Mouse (Mus musculus) hindbrain, embryonic 11.5 days (tissue): Measurements from ENCODE around the gene Rnf141. TPM values are rescaled to one million over a fixed set of nuclear protein-coding genes. Genes with fewer than 3 reads are reported as not detected.

Source experiments
- ATAC-seq: fragments of 200-750 bp; cut with Nextera tagmentation; 2 replicates; pipeline ENCODE4 v1.8.0; 2017; ENCODE audit warnings: mild to moderate bottlenecking, moderate TSS enrichment, moderate library complexity; ENCODE audit not compliant: low FRiP score
- DNase-seq: peaks from one replicate; pipeline ENCODE4 v3.0.0-alpha.2; 2015; ENCODE audit warnings: low spot score
- H3K27ac ChIP-seq: fragments of 300-500 bp; sonication (generic); 2 replicates; pipeline ENCODE4 v1.5.1; 2014; ENCODE audit warnings: mild to moderate bottlenecking, low read depth, low read length
- H3K27me3 ChIP-seq: fragments of 300-500 bp; sonication (generic); 2 replicates; pipeline ENCODE4 v1.6.1; 2014; ENCODE audit warnings: mild to moderate bottlenecking, low read length, moderate library complexity, mixed read lengths; ENCODE audit not compliant: control insufficient read depth, insufficient read depth
- H3K36me3 ChIP-seq: fragments of 300-500 bp; sonication (generic); 2 replicates; pipeline ENCODE4 v1.6.1; 2014; ENCODE audit warnings: mild to moderate bottlenecking, low read length, moderate library complexity, mixed read lengths; ENCODE audit not compliant: control insufficient read depth, insufficient read depth
- H3K4me1 ChIP-seq: fragments of 300-500 bp; sonication (generic); replicated peaks from 2 replicates; pipeline ENCODE4 v1.6.1; 2014; ENCODE audit warnings: low read length, mixed read lengths; ENCODE audit not compliant: control insufficient read depth, insufficient read depth
- H3K4me2 ChIP-seq: fragments of 300-500 bp; sonication (generic); replicated peaks from 2 replicates; pipeline ENCODE4 v1.6.1; 2014; ENCODE audit warnings: mild to moderate bottlenecking, low read depth, low read length
- H3K4me3 ChIP-seq: fragments of 300-500 bp; sonication (generic); 2 replicates; pipeline ENCODE4 v1.5.1; 2014; ENCODE audit warnings: low read depth, low read length
- H3K9ac ChIP-seq: fragments of 300-500 bp; sonication (generic); 2 replicates; pipeline ENCODE4 v1.6.1; 2014; ENCODE audit warnings: low read depth, low read length
- H3K9me3 ChIP-seq: fragments of 300-500 bp; sonication (generic); 2 replicates; pipeline ENCODE4 v1.6.1; 2016; ENCODE audit warnings: low read length; ENCODE audit not compliant: control insufficient read depth
- WGBS: fragments of 180-500 bp; shearing (Covaris S2); extraction: QIAGEN DNeasy Blood & Tissue Kit; methylation state at CpG from one replicate; pipeline ENCODE4 v1.1.7; 2014; 5-methylcytosine and 5-hydroxymethylcytosine counted together
- polyA plus RNA-seq: library from polyadenylated mRNA; unstranded; fragments of >200 nt; fragmentation: Nextera tagmentation; extraction: Ambion mirVana; gene quantifications from 2 replicates; pipeline ENCODE4 v1.2.1, GENCODE M21; 2014

Rnf141 gene
- polyA plus RNA-seq, 1 experiment from 2014 or later = 28.2 TPM

DNA sequence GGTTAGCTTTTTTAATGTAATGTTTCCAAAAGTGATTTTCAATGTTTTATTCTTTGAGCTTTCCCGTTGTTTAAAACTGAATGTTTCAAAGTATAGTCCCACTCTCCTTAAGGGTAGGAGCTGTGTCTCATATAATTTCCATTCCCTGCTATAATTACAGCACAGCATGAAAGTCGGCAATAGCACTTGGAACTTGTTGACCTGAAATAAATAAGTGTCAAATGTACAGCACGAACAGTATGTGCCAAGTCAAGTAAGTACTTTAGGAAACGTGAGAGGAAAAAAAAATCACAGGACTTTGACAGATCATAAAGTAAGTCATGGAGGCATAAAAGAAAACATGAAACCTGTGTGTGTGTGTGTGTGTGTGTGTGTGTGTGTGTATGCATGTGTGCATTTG is 22.2 kb downstream of the Rnf141 start:
- Histone ChIP-seq H3K27me3 (no peaks in the 10 kb centered on the region), H3K9ac (no peak overlapping the region), H3K9me3 (no peaks in the 10 kb centered on the region), H3K4me2 (no peak overlapping the region), H3K27ac (no peak overlapping the region), H3K36me3 (no peaks in the 10 kb centered on the region), H3K4me1 (no peaks in the 10 kb centered on the region), H3K4me3 (no peak overlapping the region)
- WGBS = 74% methylated on average over 4 of the region's 4 CpGs
- DNase-seq (no peak), ATAC-seq (no peak)

DNA sequence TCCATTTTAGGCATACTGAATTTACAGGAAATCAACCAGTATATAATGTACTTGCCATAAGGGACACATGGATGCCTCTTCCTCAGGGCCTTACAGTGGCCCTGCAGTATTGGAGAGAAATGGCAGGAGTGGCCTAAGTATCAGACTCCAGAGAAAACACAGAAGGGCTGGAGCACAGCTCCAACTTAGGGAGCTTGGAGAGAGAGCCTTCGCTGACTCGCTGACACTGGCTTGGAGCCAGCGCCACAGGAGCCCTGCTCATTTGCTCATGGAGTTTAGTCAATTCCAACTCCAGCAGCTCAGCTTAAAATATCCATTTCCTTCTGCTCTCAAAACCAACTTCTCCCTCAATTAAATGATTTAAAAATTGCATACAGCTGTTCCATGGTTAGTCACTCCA is 22.6 kb downstream of the Rnf141 start:
- Histone ChIP-seq H3K4me2 (no peak overlapping the region), H3K4me3 (no peak overlapping the region), H3K27me3 (no peaks in the 10 kb centered on the region), H3K9me3 (no peaks in the 10 kb centered on the region), H3K27ac (no peak overlapping the region), H3K4me1 (no peaks in the 10 kb centered on the region), H3K9ac (no peak overlapping the region), H3K36me3 (no peaks in the 10 kb centered on the region)
- no peak for DNase-seq
- WGBS = 75% methylated on average over 3 of the region's 3 CpGs
- no peak for ATAC-seq

- Histone ChIP-seq H3K4me2 (no peak overlapping the region), H3K36me3 (no peaks in the 10 kb centered on the region), H3K4me3 (no peak overlapping the region), H3K27ac (no peak overlapping the region), H3K9ac (no peak overlapping the region), H3K9me3 (no peaks in the 10 kb centered on the region), H3K27me3 (no peaks in the 10 kb centered on the region), H3K4me1 (no peaks in the 10 kb centered on the region)
- DNase-seq = no peak
- peak; percentile 70; the same call in 1 of the 2 replicates for ATAC-seq
- 18% methylated on average over 5 of the region's 5 CpGs for WGBS
These were observed 23.2 kb downstream of the Rnf141 start for GRCm38 (mm10) chr7:110821068-110821467.

- no peak for ATAC-seq
- 88% methylated on average over 11 of the region's 11 CpGs for WGBS
- no peak for DNase-seq
- Histone ChIP-seq H3K36me3 (no peaks in the 10 kb centered on the region), H3K4me1 (no peaks in the 10 kb centered on the region), H3K4me2 (no peak overlapping the region), H3K4me3 (no peak overlapping the region), H3K9me3 (no peaks in the 10 kb centered on the region), H3K27me3 (no peaks in the 10 kb centered on the region), H3K9ac (no peak overlapping the region), H3K27ac (no peak overlapping the region)
These were observed 25.4 kb downstream of the Rnf141 start for GRCm38 (mm10) chr7:110818787-110819350.

- no peak for ATAC-seq
These were observed 26.1 kb downstream of the Rnf141 start for GRCm38 (mm10) chr7:110818206-110818605.

DNA sequence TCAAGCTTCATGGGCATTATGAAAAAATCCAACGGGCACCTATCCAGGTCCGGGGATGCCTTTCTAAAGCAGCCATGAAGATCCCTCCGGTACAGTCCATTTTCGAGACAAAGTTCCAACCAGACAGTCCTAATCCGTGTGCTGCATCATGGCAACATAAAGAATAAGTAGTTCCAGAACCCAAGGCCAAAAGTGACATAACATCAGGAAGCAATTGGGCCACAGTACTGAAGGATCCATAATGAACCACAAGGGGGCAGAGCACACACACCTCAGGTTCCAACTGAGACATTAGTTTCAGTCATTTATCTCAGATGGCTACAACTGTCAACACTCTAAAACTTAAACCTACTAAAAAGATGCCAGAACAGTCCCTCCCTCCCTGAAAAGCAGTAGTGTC is 28.2 kb downstream of the Rnf141 start:
- ATAC-seq (no peak), DNase-seq (peak; percentile 70)
- H3K27ac ChIP-seq = no peak overlapping the region
- WGBS = 70% methylated on average over 5 of the region's 5 CpGs
- H3K36me3 ChIP-seq = 0 out of 2 replicates have a peak, but pooled peaks cover 2% of the 10 kb centered on the region
- H3K27me3 ChIP-seq = no peaks in the 10 kb centered on the region
- no peaks in the 10 kb centered on the region for H3K4me1 ChIP-seq
- H3K4me2 ChIP-seq = no peak overlapping the region
- H3K9ac ChIP-seq = no peak overlapping the region
- H3K9me3 ChIP-seq = no peaks in the 10 kb centered on the region
- no peak overlapping the region for H3K4me3 ChIP-seq

More at GRCm38 (mm10) chr7:110818206-110818605, 26.1 kb downstream of the Rnf141 start:
- H3K4me1 ChIP-seq = no peaks in the 10 kb centered on the region
- 85% methylated on average over 6 of the region's 6 CpGs for WGBS
- no peak overlapping the region for H3K27ac ChIP-seq
- no peak overlapping the region for H3K9ac ChIP-seq
- H3K36me3 ChIP-seq = no peaks in the 10 kb centered on the region
- H3K9me3 ChIP-seq = no peaks in the 10 kb centered on the region
- DNase-seq = no peak
- no peaks in the 10 kb centered on the region for H3K27me3 ChIP-seq
- H3K4me3 ChIP-seq = no peak overlapping the region
- no peak overlapping the region for H3K4me2 ChIP-seq

- ATAC-seq = no peak
- Histone ChIP-seq H3K4me3 (no peak overlapping the region), H3K36me3 (0 out of 2 replicates have a peak, but pooled peaks cover 2% of the 10 kb centered on the region), H3K9me3 (no peaks in the 10 kb centered on the region), H3K4me2 (no peak overlapping the region), H3K4me1 (no peaks in the 10 kb centered on the region), H3K27ac (no peak overlapping the region), H3K27me3 (no peaks in the 10 kb centered on the region), H3K9ac (no peak overlapping the region)
- DNase-seq = no peak
- 85% methylated on average over 1 of the region's 1 CpGs for WGBS
These were observed 30.3 kb downstream of the Rnf141 start for GRCm38 (mm10) chr7:110813983-110814382.

GRCm38 (mm10) chr7:110811529-110811928 is 32.7 kb downstream of the Rnf141 start:
- DNase-seq (no peak), ATAC-seq (no peak)
- Histone ChIP-seq H3K4me2 (no peak overlapping the region), H3K36me3 (0 out of 2 replicates have a peak, but pooled peaks cover 2% of the 10 kb centered on the region), H3K27ac (no peak overlapping the region), H3K4me1 (no peaks in the 10 kb centered on the region), H3K9me3 (no peaks in the 10 kb centered on the region), H3K4me3 (no peak overlapping the region), H3K9ac (no peak overlapping the region), H3K27me3 (no peaks in the 10 kb centered on the region)
- WGBS = 88% methylated on average over 5 of the region's 5 CpGs

DNA sequence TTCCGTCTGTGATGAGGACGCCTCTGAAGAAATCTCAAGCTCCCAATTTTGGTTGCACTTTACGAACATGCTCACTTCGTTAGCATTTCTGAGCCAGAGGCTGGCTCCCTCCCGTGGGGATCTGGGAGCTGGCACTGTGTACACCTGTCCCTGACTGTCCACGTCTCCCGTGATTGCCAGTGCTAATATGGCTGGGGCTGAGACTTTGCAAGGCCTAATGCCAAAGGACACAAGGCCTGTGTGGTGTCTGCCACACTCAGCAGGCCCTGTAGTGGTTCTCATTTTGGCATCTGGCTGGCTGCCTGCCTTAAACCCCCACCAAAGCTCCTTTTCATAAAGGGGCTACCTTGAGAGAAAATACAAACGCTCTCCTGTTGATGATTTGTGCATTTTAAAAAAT is 33.3 kb downstream of the Rnf141 start:
- no peak overlapping the region for H3K9ac ChIP-seq
- H3K4me2 ChIP-seq = no peak overlapping the region
- no peaks in the 10 kb centered on the region for H3K9me3 ChIP-seq
- no peak overlapping the region for H3K4me3 ChIP-seq
- no peak overlapping the region for H3K27ac ChIP-seq
- H3K27me3 ChIP-seq = no peaks in the 10 kb centered on the region
- ATAC-seq (no peak), DNase-seq (no peak)
- 0 out of 2 replicates have a peak, but pooled peaks cover 2% of the 10 kb centered on the region for H3K36me3 ChIP-seq
- WGBS = 89% methylated on average over 8 of the region's 8 CpGs
- no peaks in the 10 kb centered on the region for H3K4me1 ChIP-seq
